Mouse (Mus musculus): ENCODE measurements around the gene Dolpp1.

DNA sequence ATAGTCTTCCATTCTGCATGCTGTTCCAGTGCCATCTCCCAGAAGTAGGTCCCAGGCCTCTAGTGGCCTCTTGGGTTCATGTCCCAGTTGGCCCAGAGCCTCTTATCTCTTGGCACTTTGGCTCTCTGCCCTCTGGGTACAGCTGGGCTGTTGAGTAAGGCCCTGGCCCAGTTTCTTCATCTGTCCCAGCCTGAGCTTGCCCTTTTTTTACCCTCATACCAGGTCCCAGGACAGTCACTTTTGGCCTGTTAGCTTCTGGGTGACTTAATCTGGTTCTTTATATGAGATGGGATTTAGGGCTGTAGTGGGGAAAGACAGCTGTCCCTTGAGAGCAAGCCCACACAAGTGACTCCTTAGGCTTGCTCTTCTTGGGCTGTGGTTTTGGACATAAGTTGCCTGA lies 37.1 kb downstream of the Dolpp1 start:
- TF ChIP-seq CTCF (IDR thresholded peaks at IDR 0.05; ENCODE audit: low read depth), result no peak
- TF ChIP-seq EP300 (optimal IDR thresholded peaks at IDR 0.05), result no peak
